24 mouse cellular contexts compared by ENCODE assay signal in the genomic region with DNA sequence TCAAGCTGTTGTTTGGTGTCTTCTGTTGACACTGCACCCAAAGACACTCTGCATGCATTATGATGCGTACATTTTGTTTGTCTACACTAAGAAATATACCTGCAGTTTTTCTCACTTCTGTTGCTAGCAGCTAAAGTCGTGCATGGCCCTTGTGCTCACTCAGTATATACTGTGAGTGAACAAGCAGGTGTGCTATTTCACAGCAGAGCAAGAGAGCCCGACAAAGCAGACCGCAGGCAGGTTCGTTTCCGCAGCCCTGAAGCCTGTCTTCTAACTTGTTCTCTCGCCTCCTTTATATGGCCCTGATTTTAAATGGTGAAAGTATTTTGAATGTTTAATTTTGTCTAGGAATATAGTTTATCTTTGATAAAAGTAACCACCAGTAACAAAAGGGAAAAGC. TPM values are rescaled to one million over a fixed set of nuclear protein-coding genes. Genes with fewer than 3 reads are reported as not detected.
A peak's percentile ranks its signal among the peaks of the same experiment; 100 is the strongest.
DNase-seq lines count a peak whose midpoint lies in the region; ATAC-seq and TF ChIP-seq lines count a peak whose summit lies in the region.
"Had no signal": no experiment of that assay in that cellular context is flagged by ENCODE, and none has a peak within 500 bp of the region (broad histone marks: within the 10 kb centered on the region; RNA-seq: fewer than 3 reads in every experiment).

No protein-coding gene starts in this region.

- no peak for TF ChIP-seq POLR2A in testis, adult 2 months (IDR thresholded peaks at IDR 0.05; ENCODE audit: control insufficient read depth, low read depth, low read length)

- WGBS in neural tube, embryonic 15.5 days = 91% methylated on average over 7 of the region's 7 CpGs
- 90% methylated on average over 7 of the region's 7 CpGs for WGBS in heart, embryonic 12.5 days

- H3K27ac ChIP-seq in neural tube, embryonic 15.5 days (replicated peaks) = no peak overlapping the region
- H3K27ac ChIP-seq in testis, adult 2 months (ENCODE audit: control insufficient read depth, insufficient read depth, low read depth, low read length) = peak overlapping the region; percentile 49; the same call in 1 of the 2 replicates
- H3K27ac ChIP-seq in heart, embryonic 12.5 days (ENCODE audit: poor library complexity, severe bottlenecking) = no peak overlapping the region
- H3K27ac ChIP-seq: embryonic facial prominence, embryonic 10.5 days; embryonic facial prominence, embryonic 12.5 days; forebrain, embryonic 13.5 days; forebrain, embryonic 15.5 days had no signal

- no peak for TF ChIP-seq CTCF in testis, adult 2 months (IDR thresholded peaks at IDR 0.05; ENCODE audit: control insufficient read depth, insufficient read depth, insufficient replicate concordance, low read depth, low read length)

- H3K4me2 ChIP-seq in neural tube, embryonic 15.5 days = no peak overlapping the region
- no peak overlapping the region for H3K4me2 ChIP-seq in heart, embryonic 12.5 days
- H3K4me2 ChIP-seq: embryonic facial prominence, embryonic 12.5 days; forebrain, embryonic 13.5 days; forebrain, embryonic 15.5 days had no signal

- no peaks in the 10 kb centered on the region for H3K9me3 ChIP-seq in neural tube, embryonic 15.5 days (replicated peaks)
- no peaks in the 10 kb centered on the region for H3K9me3 ChIP-seq in heart, embryonic 12.5 days (replicated peaks)
- H3K9me3 ChIP-seq: embryonic facial prominence, embryonic 10.5 days; embryonic facial prominence, embryonic 12.5 days; forebrain, embryonic 13.5 days; forebrain, embryonic 15.5 days; G1E had no signal

- no peak overlapping the region for H3K4me3 ChIP-seq in neural tube, embryonic 15.5 days (replicated peaks)
- peak overlapping the region; percentile 58 for H3K4me3 ChIP-seq in testis, adult 2 months (ENCODE audit: control insufficient read depth, low read depth, low read length)
- H3K4me3 ChIP-seq in heart, embryonic 12.5 days = no peak overlapping the region
- H3K4me3 ChIP-seq: embryonic facial prominence, embryonic 10.5 days; embryonic facial prominence, embryonic 12.5 days; forebrain, embryonic 13.5 days; forebrain, embryonic 15.5 days had no signal

- no peaks in the 10 kb centered on the region for H3K36me3 ChIP-seq in neural tube, embryonic 15.5 days
- no peaks in the 10 kb centered on the region for H3K36me3 ChIP-seq in testis, adult 2 months (ENCODE audit: control insufficient read depth, insufficient read depth, low read length)
- no peaks in the 10 kb centered on the region; the same call in 1 of the 2 replicates for H3K36me3 ChIP-seq in splenic B cell, adult 2 months (ENCODE audit: control insufficient read depth, insufficient read depth, low read length, poor library complexity, severe bottlenecking)
- peaks cover 2% of the 10 kb centered on the region; the same call in 1 of the 2 replicates for H3K36me3 ChIP-seq in heart, embryonic 12.5 days
- H3K36me3 ChIP-seq: embryonic facial prominence, embryonic 12.5 days; forebrain, embryonic 15.5 days had no signal

- H3K27me3 ChIP-seq in neural tube, embryonic 15.5 days (replicated peaks) = no peaks in the 10 kb centered on the region
- no peaks in the 10 kb centered on the region for H3K27me3 ChIP-seq in testis, adult 2 months (ENCODE audit: control insufficient read depth, insufficient read depth, low read length)
- no peaks in the 10 kb centered on the region for H3K27me3 ChIP-seq in splenic B cell, adult 2 months (ENCODE audit: control insufficient read depth, insufficient read depth, low read length, poor library complexity, severe bottlenecking)
- no peaks in the 10 kb centered on the region for H3K27me3 ChIP-seq in heart, embryonic 12.5 days (replicated peaks)
- H3K27me3 ChIP-seq: CH12.LX; embryonic facial prominence, embryonic 12.5 days; forebrain, embryonic 13.5 days; forebrain, embryonic 15.5 days; Patski had no signal

- H3K9ac ChIP-seq in neural tube, embryonic 15.5 days (replicated peaks) = no peak overlapping the region
- H3K9ac ChIP-seq in heart, embryonic 12.5 days = no peak overlapping the region
- H3K9ac ChIP-seq: embryonic facial prominence, embryonic 12.5 days; forebrain, embryonic 13.5 days; forebrain, embryonic 15.5 days had no signal

- DNase-seq in neural tube, embryonic 10.5 days (ENCODE audit: extremely low spot score, low spot score) = peak; percentile 5
- no peak for DNase-seq in testis, postnatal 14 days (ENCODE audit: low spot score)
- DNase-seq in splenic B cell, adult 2 months (ENCODE audit: low read depth, low spot score) = peak; percentile 40
- DNase-seq: adrenal gland, adult 8-10 months; adrenal gland, postnatal 14 days; adrenal gland, postnatal 36 days; B cell, adult 2 months; cerebellum, adult 11-12 months; cerebellum, adult 2 months; cerebellum, adult 9-10 months; cerebellum, postnatal 10 days; cerebellum, postnatal 25 days had no signal

- H3K4me1 ChIP-seq in neural tube, embryonic 15.5 days = no peaks in the 10 kb centered on the region
- no peaks in the 10 kb centered on the region for H3K4me1 ChIP-seq in testis, adult 2 months (ENCODE audit: control insufficient read depth, insufficient read depth, low read length)
- peaks cover 26% of the 10 kb centered on the region for H3K4me1 ChIP-seq in heart, embryonic 12.5 days (replicated peaks)
- H3K4me1 ChIP-seq: embryonic facial prominence, embryonic 10.5 days; embryonic facial prominence, embryonic 12.5 days; forebrain, embryonic 15.5 days had no signal

- no peak for ATAC-seq in neural tube, embryonic 15.5 days (ENCODE audit: low FRiP score)
- ATAC-seq in heart, embryonic 12.5 days (ENCODE audit: insufficient number of reproducible peaks, low FRiP score) = no peak
- ATAC-seq: activated CD4-positive, CD25-positive, alpha-beta regulatory T cell, adult 4 months; CD4-positive, CD25-positive, alpha-beta regulatory T cell, adult 4 months; forebrain, embryonic 13.5 days; forebrain, embryonic 15.5 days; Patski had no signal

RNA-seq across cellular contexts. Expression of gene Tbl1xr1, which starts 57.2 kb away (rescaled TPM):
- polyA plus RNA-seq in neural tube, embryonic 15.5 days (2015; fragmentation: Nextera tagmentation; extraction: Ambion mirVana) = 16.1 and 18.3 TPM in 2 replicates
- polyA plus RNA-seq in testis, adult 2 months (2012; rRNA removed) = 43.0 and 45.8 TPM in 2 replicates
- polyA plus RNA-seq in heart, embryonic 12.5 days (2016; fragmentation: Nextera tagmentation; extraction: Ambion mirVana) = 16.9 and 22.8 TPM in 2 replicates
